Mouse (Mus musculus) spleen, adult 2 months (tissue): ENCODE data around the gene Trim43a. TPM values are rescaled to one million over a fixed set of nuclear protein-coding genes. Genes with fewer than 3 reads are reported as not detected.
A peak's percentile ranks its signal among the peaks of the same experiment; 100 is the strongest.
"Not testable (repeated sequence)": the region's sequence is repeated elsewhere in the genome, so short reads cannot be mapped to it uniquely, and the experiment has no call there.

ENCODE experiments used
- DNase-seq, 2 experiments: peaks; one replicate each; pipeline versions ENCODE4 v3.0.0 to v3.0.0-alpha.2; 2012 to 2021; ENCODE audit warnings: low spot score in 2 of 2, low read depth in 1 of 2
- H3K27ac ChIP-seq: fragments of 200-500 bp; 2 replicates; pipeline ENCODE4 v1.5.1; 2012; ENCODE audit warnings: low read length, inconsistent platforms; ENCODE audit not compliant: insufficient read depth
- H3K27me3 ChIP-seq: fragments of 200-500 bp; 2 replicates; pipeline ENCODE4 v1.6.1; 2012; ENCODE audit warnings: mild to moderate bottlenecking, moderate library complexity, low read length, inconsistent platforms; ENCODE audit not compliant: control insufficient read depth, insufficient read depth
- H3K36me3 ChIP-seq: fragments of 200-500 bp; 2 replicates; pipeline ENCODE4 v1.6.1; 2012; ENCODE audit warnings: mild to moderate bottlenecking, low read length, inconsistent platforms; ENCODE audit not compliant: control insufficient read depth, insufficient read depth
- H3K4me1 ChIP-seq: fragments of 200-500 bp; 2 replicates; pipeline ENCODE4 v1.6.1; 2011; ENCODE audit warnings: inconsistent platforms; ENCODE audit not compliant: control insufficient read depth, insufficient read depth, insufficient read length
- H3K4me3 ChIP-seq: fragments of 200-500 bp; 2 replicates; pipeline ENCODE4 v1.5.1; 2011; ENCODE audit warnings: mild to moderate bottlenecking, inconsistent platforms; ENCODE audit not compliant: insufficient read depth, insufficient read length; ENCODE audit errors: extremely low read depth
- CTCF ChIP-seq: fragments of 200-500 bp; IDR thresholded peaks from 2 replicates; pipeline ENCODE4 v1.5.1; 2011; ENCODE audit warnings: mild to moderate bottlenecking, inconsistent platforms; ENCODE audit not compliant: insufficient read depth, insufficient read length, insufficient replicate concordance; ENCODE audit errors: extremely low read depth
- POLR2A ChIP-seq: fragments of 200-500 bp; IDR thresholded peaks from 2 replicates; pipeline ENCODE4 v1.6.1; 2011; ENCODE audit warnings: low read depth, low read length, inconsistent platforms
- WGBS: fragments of 180-500 bp; shearing (Covaris S2); methylation state at CpG from one replicate; pipeline ENCODE4 v1.1.7; 2018; 5-methylcytosine and 5-hydroxymethylcytosine counted together
- polyA plus RNA-seq: library from polyadenylated mRNA; depleted of rRNA; stranded (reverse); fragments of >200 nt; gene quantifications from 2 replicates; pipeline ENCODE4 v1.2.3, GENCODE M21; 2012

Gene Trim43a
- polyA plus RNA-seq, 1 experiment, result not detected

DNA sequence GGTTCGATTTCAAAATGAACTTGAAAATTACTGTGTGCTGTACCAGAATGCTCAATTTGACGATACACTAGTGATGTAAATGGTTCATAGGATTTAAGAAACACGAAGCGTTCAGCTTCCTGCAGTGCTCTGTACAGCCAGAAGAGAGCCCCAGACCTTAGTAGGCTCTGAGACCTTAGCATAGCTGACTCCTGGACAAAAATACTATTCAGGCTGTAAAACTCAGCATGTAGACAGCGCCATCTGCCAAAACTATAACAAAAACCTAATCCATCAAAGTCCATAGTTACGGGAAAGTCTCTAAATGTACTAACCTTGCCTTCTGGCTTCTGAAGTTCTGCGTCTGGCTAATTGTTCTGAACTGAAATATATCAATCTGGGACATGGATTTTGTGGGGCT lies 33.4 kb upstream of the Trim43a start:
- TF ChIP-seq POLR2A (no peak), CTCF (no peak)
- Histone ChIP-seq H3K36me3 (no peaks in the 10 kb centered on the region), H3K4me3 (0 out of 2 replicates have a peak overlapping the region, but pooled peaks have one; percentile 78), H3K27ac (no peak overlapping the region), H3K27me3 (no peaks in the 10 kb centered on the region), H3K4me1 (no peaks in the 10 kb centered on the region)
- peak; percentile 14 to 54 for DNase-seq
- 13% methylated on average over 7 of the region's 7 CpGs for WGBS

DNA sequence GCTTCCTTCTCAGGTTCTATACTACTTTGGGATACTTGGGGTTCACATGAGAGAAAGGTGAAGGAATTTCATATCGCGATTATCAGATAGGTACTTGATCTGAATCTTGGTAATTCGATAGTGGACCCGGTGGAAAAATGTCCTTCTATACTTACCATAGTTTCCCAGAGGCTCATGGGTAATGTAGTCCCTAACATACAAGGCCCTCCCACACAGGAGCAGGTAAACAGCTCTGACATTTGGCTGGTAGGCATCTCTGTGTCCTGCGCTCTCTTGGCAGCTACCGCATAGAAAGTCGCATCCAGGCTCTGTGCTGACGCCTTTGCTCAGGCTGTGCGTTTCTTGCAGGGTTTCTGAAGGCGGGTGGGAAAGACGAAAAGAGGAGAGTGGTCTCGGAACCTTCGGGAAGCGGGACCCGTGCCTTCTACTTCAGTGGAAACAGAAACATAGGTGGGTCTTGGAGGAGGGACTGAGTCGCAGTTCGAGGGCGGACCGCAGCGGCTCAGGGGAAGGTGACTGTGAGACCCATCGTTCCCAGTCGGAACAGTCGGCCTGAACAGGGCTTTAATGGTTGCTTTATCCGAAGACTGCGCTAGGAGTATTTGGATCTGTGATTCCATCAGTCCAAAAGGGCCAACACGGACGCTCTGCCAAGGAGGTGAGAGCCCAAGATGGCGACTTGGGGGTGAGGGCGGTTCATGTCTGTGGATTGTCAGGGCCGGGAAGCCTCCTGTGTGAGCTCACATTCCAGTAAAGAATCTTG lies 32.7 kb upstream of the Trim43a start, which contains the start of gene Zfp949:
Gene Zfp949 (plus strand): TSS at position 170 of the 763 bp plus-strand sequence.
- peak; percentile 56 to 74 for DNase-seq
- peaks cover 2% of the 10 kb centered on the region; the same call in 1 of the 2 replicates for H3K36me3 ChIP-seq
- H3K4me3 ChIP-seq, result peak within 1 kb of the TSS; percentile 78
- under 1% methylated on average over 30 of the region's 30 CpGs for WGBS
- H3K27ac ChIP-seq, result peak within 1 kb of the TSS; percentile 71
- H3K27me3 ChIP-seq, result no peaks in the 10 kb centered on the region
- TF ChIP-seq CTCF, result no peak
- TF ChIP-seq POLR2A, result peak; percentile 28; the same call in 1 of the 2 replicates
- H3K4me1 ChIP-seq, result no peaks in the 10 kb centered on the region

DNA sequence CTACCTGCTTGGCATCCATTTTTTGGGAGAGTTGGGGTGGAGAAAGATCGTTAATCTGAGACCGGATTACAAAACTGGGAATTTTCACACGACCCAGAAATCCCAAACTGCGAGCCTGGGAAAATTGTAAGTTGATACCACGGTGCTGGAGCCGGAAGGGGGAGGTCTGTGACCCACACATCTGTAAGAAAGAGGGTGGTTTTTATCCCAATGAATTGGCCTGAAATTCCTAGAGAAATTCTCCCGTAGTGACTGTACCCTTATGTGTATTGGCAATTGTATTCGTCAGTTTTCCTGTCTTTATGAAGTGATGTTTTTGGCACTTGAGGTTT lies 32.1 kb upstream of the Trim43a start:
- Histone ChIP-seq H3K4me3 (peak overlapping the region; percentile 78), H3K27ac (peak overlapping the region; percentile 71; the same call in 1 of the 2 replicates), H3K27me3 (no peaks in the 10 kb centered on the region), H3K36me3 (peaks cover 2% of the 10 kb centered on the region; the same call in 1 of the 2 replicates), H3K4me1 (no peaks in the 10 kb centered on the region)
- no peak for DNase-seq
- TF ChIP-seq CTCF (no peak), POLR2A (no peak)
- WGBS, result 2% methylated on average over 8 of the region's 8 CpGs

DNA sequence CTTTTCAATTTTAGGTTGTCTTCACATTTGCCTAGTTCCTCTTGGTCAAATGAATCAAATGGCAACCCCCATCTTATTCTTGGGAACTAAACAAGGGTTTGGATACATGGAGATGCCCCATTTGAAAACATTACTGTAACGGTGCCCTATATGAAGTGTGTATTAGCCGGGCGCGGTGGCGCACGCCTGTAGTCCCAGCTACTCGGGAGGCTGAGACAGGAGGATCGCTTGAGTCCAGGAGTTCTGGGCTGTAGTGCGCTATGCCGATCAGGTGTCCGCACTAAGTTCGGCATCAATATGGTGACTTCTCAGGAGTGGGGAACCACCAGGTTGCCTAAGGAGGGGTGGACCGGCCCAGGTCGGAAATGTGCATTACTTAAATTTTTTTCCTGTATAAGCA lies 27.6 kb upstream of the Trim43a start:
- 97% methylated on average over 14 of the region's 14 CpGs for WGBS
- no peak overlapping the region for H3K4me3 ChIP-seq
- no peak for DNase-seq
- H3K27me3 ChIP-seq, result no peaks in the 10 kb centered on the region
- no peaks in the 10 kb centered on the region for H3K4me1 ChIP-seq
- no peak overlapping the region for H3K27ac ChIP-seq
- TF ChIP-seq POLR2A (no peak), CTCF (no peak)
- H3K36me3 ChIP-seq, result peaks cover 8% of the 10 kb centered on the region

DNA sequence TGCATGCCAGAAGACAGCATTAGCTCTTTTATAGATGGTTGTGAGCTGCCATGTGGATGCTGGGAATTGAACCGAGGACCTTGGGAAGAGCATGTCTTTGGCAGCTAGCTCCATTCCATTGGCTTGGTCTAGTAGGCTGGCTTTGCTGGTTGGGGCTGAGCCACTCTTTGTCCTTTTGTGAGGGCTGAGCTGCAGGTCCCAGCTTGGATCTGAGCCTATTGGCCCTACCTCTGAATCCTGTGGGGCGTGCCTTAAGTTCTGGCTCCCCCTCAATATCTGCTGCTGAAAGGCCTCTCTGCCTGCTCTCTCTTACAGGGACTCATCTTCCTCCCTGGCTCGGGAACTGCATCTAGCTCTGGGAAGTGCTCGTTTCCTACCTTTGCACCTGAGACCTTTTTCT lies 22.5 kb upstream of the Trim43a start:
- DNase-seq, result no peak
- Histone ChIP-seq H3K4me3 (no peak overlapping the region), H3K27me3 (no peaks in the 10 kb centered on the region), H3K36me3 (peaks cover 9% of the 10 kb centered on the region), H3K4me1 (no peaks in the 10 kb centered on the region), H3K27ac (no peak overlapping the region)
- TF ChIP-seq CTCF, result no peak
- TF ChIP-seq POLR2A, result no peak
- 92% methylated on average over 4 of the region's 4 CpGs for WGBS

DNA sequence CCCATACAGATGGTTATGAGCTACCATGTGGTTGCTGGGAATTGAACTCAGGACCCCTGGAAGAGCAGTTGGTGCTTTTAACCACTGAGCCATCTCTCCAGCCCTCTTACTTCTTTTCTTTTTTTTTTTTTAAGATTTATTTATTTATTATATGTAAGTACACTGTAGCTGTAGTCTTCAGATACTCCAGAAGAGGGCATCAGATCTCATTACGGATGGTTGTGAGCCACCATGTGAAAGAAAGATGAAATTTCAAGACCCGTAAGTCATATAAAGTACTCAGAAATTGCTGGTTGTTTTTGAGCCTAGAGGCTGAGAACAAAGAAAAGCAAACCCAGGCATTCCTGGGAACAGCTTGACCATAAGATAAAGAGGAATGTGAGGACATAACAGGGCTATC lies 19.2 kb upstream of the Trim43a start:
- 96% methylated on average over 2 of the region's 2 CpGs for WGBS
- not testable (repeated sequence) for DNase-seq, H3K27me3 ChIP-seq, H3K36me3 ChIP-seq, H3K4me1 ChIP-seq, H3K4me3 ChIP-seq, H3K27ac ChIP-seq

DNA sequence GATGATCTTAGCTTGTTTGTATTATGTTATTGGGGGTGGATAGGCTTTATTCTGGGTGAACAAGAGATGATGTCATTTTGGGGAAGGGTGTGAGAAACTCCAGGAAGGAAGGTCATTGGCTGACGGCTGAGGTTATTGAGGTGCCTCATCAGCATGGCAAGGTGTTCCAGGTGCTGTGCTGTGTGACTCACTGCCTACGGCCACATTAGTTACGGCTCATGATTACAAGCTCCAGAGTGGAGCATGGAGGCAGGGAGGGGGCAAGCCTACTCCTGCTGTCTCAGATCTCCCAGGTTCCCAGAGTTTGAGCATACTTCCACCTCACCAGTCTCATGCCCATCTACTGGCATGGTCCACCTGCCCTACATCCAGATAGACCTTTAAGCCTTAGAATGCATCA lies 10.2 kb upstream of the Trim43a start:
- H3K4me1 ChIP-seq, H3K27ac ChIP-seq, H3K27me3 ChIP-seq, H3K4me3 ChIP-seq, DNase-seq: not testable (repeated sequence)
- 96% methylated on average over 3 of the region's 3 CpGs for WGBS
- H3K36me3 ChIP-seq, result peaks cover 30% of the 10 kb centered on the region

DNA sequence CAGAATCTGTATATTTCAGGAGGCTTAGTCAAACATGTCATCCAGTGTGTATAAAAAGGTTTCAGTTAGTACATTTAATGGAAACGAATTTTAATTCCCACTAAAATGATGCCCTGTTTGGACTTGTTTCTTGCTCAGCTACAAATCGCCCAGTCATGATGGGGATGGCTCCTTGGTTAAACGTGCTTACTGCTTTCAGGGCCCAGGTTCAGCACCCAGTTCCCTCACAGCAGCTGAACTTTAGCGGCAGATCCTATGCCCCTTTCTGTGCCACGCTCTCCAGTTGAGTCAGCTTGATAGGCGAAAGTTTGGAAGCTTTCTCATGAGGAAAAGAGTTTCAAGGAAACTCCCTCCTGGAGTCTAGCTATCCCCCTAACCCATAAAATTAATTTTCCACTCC lies 13.0 kb downstream of the Trim43a start:
- 83% methylated on average over 6 of the region's 6 CpGs for WGBS
- DNase-seq, H3K27ac ChIP-seq, H3K4me1 ChIP-seq, H3K4me3 ChIP-seq, H3K27me3 ChIP-seq, H3K36me3 ChIP-seq: not testable (repeated sequence)

DNA sequence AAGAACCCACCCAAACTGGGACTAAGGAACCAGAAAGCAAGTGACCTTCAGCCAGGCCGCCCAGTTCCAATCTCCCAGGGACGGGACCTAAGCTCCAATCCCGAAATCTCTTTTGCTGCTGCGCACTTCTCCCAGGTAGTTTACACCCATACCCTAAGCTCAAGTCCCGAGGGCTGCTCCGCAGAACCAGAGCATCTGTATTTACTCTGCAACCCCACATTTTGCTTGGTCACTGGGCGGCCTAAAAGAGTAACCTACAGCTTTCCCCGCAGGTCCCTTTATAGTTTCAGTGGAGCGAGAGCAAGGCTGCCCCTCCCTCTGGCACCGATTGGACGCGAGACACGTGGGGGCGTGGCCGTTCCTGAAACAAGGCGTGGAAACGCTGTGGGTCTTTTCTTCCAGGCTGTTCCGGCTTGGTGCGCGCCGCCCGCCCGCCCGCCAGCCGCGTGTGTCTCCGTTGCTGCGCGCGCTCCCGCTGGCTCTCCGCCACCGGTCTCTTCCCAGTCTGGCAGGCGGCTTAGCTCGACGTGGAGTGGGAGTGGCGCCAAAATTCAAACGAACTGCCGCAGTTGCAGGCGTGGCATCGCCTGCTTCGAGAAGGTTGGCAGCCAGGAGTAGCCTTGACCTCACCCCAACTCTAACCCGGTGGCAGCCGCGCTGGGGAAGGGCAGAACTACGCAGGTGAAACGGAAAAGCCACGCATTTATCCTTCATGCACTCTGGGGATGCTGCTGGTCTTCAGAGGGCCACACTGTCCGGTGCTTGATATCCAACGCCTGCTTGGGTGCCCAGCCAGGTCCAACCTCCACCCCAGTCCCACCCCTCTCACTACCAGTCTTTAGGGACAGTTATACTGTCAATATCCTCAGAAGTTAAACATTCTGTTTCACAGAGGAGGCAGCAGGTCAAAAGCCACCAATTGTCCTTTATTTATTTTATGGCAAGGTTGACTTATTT lies 18.8 kb downstream of the Trim43a start:
- H3K36me3 ChIP-seq, H3K27ac ChIP-seq, H3K27me3 ChIP-seq, H3K4me1 ChIP-seq: not testable (repeated sequence)
- H3K4me3 ChIP-seq, result peak overlapping the region; percentile 62
- 1% methylated on average over 47 of the region's 50 CpGs for WGBS
- peak; percentile 17 to 86 for DNase-seq
